Mouse (Mus musculus) liver, embryonic 11.5 days (tissue): ENCODE measurements around the gene Oaz1. TPM values are rescaled to one million over a fixed set of nuclear protein-coding genes. Genes with fewer than 3 reads are reported as not detected.
"Not testable (repeated sequence)": the region's sequence is repeated elsewhere in the genome, so short reads cannot be mapped to it uniquely, and the experiment has no call there.

Source experiments
- ATAC-seq: fragments of 200-750 bp; cut with Nextera tagmentation; replicated peaks from 2 replicates; pipeline ENCODE4 v1.8.0; 2017; ENCODE audit warnings: moderate number of reproducible peaks, mild to moderate bottlenecking, moderate TSS enrichment, moderate library complexity; ENCODE audit not compliant: low FRiP score
- DNase-seq: peaks from one replicate; pipeline ENCODE4 v3.0.0-alpha.2; 2017; ENCODE audit warnings: low spot score
- H3K27ac ChIP-seq: fragments of 300-500 bp; sonication (generic); 2 replicates; pipeline ENCODE4 v1.5.1; 2014; ENCODE audit warnings: mild to moderate bottlenecking, low read depth, low read length, control low read depth
- H3K27me3 ChIP-seq: fragments of 300-500 bp; sonication (generic); replicated peaks from 2 replicates; pipeline ENCODE4 v1.6.1; 2014; ENCODE audit warnings: low read length, mixed read lengths; ENCODE audit not compliant: control insufficient read depth, insufficient read depth
- H3K36me3 ChIP-seq: fragments of 300-500 bp; sonication (generic); 2 replicates; pipeline ENCODE4 v1.6.1; 2014; ENCODE audit warnings: mild to moderate bottlenecking, low read length, moderate library complexity, mixed read lengths; ENCODE audit not compliant: control insufficient read depth, insufficient read depth
- H3K4me1 ChIP-seq: fragments of 300-500 bp; sonication (generic); replicated peaks from 2 replicates; pipeline ENCODE4 v1.6.1; 2014; ENCODE audit warnings: low read length, mixed read lengths; ENCODE audit not compliant: control insufficient read depth, insufficient read depth
- H3K4me2 ChIP-seq: fragments of 300-500 bp; sonication (generic); 2 replicates; pipeline ENCODE4 v1.6.1; 2014; ENCODE audit warnings: mild to moderate bottlenecking, control low read depth, moderate library complexity
- H3K4me3 ChIP-seq: fragments of 300-500 bp; sonication (generic); 2 replicates; pipeline ENCODE4 v1.5.1; 2014; ENCODE audit warnings: low read depth, low read length, control low read depth
- H3K9ac ChIP-seq: fragments of 300-500 bp; sonication (generic); 2 replicates; pipeline ENCODE4 v1.6.1; 2014; ENCODE audit warnings: low read depth, low read length, control low read depth
- H3K9me3 ChIP-seq: fragments of 300-500 bp; sonication (generic); 2 replicates; pipeline ENCODE4 v1.6.1; 2016; ENCODE audit warnings: low read length, inconsistent platforms, mixed read lengths; ENCODE audit not compliant: control insufficient read depth
- WGBS: fragments of 180-500 bp; shearing (Covaris S2); extraction: QIAGEN DNeasy Blood & Tissue Kit; methylation state at CpG from one replicate; pipeline ENCODE4 v1.1.7; 2014; 5-methylcytosine and 5-hydroxymethylcytosine counted together
- polyA plus RNA-seq: library from polyadenylated mRNA; unstranded; fragments of >200 nt; fragmentation: Nextera tagmentation; extraction: Ambion mirVana; gene quantifications from 2 replicates; pipeline ENCODE4 v1.2.1, GENCODE M21; 2014

Gene Oaz1
- polyA plus RNA-seq, 1 experiment from 2014 or later, result 1,800 TPM

GRCm38 (mm10) chr10:80823847-80824643 is 2.4 kb upstream of the Oaz1 start:
- no peak for ATAC-seq
- WGBS, result 60% methylated on average over 8 of the region's 8 CpGs
- DNase-seq, result no peak
- no peak overlapping the region for H3K4me3 ChIP-seq
- H3K4me2 ChIP-seq, result peak overlapping the region; percentile 17
- peak overlapping the region; percentile 49; the same call in 1 of the 2 replicates for H3K27ac ChIP-seq
- no peak overlapping the region for H3K9ac ChIP-seq
- H3K27me3 ChIP-seq, result no peaks in the 10 kb centered on the region
- H3K4me1 ChIP-seq, result peaks cover 32% of the 10 kb centered on the region
- peaks cover 3% of the 10 kb centered on the region; the same call in 1 of the 2 replicates for H3K36me3 ChIP-seq
- no peaks in the 10 kb centered on the region for H3K9me3 ChIP-seq

GRCm38 (mm10) chr10:80824827-80825226 is 1.6 kb upstream of the Oaz1 start:
- H3K27ac ChIP-seq, result no peak overlapping the region
- ATAC-seq (no peak), DNase-seq (no peak)
- no peaks in the 10 kb centered on the region for H3K27me3 ChIP-seq
- peaks cover 32% of the 10 kb centered on the region for H3K4me1 ChIP-seq
- no peaks in the 10 kb centered on the region for H3K9me3 ChIP-seq
- WGBS, result 56% methylated on average over 2 of the region's 2 CpGs
- H3K36me3 ChIP-seq, result peaks cover 11% of the 10 kb centered on the region
- no peak overlapping the region for H3K9ac ChIP-seq
- no peak overlapping the region for H3K4me3 ChIP-seq
- peak overlapping the region; percentile 2; the same call in 1 of the 2 replicates for H3K4me2 ChIP-seq

DNA sequence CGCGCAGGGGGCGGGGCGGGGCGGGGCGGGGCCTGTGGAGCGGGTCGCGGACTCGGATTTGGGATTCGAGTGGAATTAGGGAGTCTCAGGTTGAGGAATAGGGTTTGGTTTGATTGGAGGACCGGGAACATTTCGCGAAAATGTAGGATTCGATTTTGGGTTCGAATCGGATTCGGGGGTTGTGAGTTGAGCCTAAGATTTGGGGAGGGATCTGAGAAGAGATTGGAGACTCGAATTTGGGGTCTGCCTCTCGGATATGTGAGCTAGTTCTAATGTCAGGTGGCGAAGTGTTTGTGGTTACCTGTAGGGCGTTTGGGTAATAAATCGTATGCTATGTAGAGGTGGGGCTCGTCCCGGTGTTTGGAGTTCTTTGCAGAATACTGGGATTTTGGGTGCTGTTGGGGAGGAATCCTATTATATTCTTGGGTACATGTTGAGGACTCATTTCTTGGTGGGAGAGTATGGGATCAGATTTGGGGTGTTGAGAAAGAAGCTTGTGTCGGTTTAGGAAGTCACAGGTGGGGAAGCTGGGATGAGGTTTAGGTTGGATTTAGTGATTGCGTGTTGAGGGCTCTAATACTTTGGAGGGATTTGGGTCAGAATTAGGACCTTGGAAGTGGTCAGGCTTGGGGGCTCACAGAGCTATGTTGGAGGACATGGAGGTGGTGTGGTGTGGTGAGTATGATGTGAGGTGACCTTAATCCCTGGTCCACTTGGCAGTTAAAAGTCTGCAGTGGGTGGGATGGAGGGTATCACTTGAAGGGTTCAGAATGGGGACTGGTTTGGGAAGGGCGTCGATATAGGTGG is 810 bp downstream of the Oaz1 start:
- Histone ChIP-seq H3K36me3 (peaks cover 12% of the 10 kb centered on the region), H3K9me3 (no peaks in the 10 kb centered on the region), H3K9ac (peak overlapping the region; percentile 85), H3K27ac (peak overlapping the region; percentile 87), H3K4me1 (peaks cover 50% of the 10 kb centered on the region), H3K4me3 (peak overlapping the region; percentile 69), H3K4me2 (peak overlapping the region; percentile 100), H3K27me3 (peaks cover under 1% of the 10 kb centered on the region; the same call in 1 of the 2 replicates)
- whole genome bisulfite sequencing, result 7% methylated on average over 28 of the region's 29 CpGs
- no peak for ATAC-seq
- DNase-seq, result no peak

DNA sequence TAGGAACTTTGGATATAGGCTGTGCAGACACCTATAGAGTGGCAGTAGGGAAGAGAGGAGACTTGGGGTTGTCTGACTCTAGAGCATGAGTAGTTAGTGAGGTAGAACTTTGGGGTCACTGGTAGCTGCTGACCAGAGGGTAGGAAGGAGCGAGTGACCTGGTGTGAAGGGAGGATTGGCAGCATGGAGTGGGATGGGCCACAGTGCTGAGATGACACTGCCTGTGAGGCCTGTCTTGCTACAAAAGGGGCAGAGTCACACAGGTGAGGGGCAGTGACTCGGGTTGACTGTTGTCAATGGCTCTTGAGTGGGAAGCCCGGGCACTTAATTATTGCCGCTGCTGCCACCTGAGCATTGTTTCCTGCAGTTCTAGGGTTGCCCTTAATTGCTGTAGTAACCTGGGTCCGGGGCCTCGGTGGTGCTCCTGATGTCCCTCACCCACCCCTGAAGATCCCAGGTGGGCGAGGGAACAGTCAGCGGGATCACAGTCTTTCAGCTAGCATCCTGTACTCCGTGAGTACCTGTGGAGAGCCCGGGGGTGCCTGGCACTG is 1.5 kb downstream of the Oaz1 start:
- peak overlapping the region; percentile 69 for H3K4me3 ChIP-seq
- H3K4me2 ChIP-seq, result peak overlapping the region; percentile 100
- H3K4me1 ChIP-seq, result peaks cover 50% of the 10 kb centered on the region
- DNase-seq, result no peak
- H3K9me3 ChIP-seq, result no peaks in the 10 kb centered on the region
- WGBS, result 75% methylated on average over 10 of the region's 10 CpGs
- ATAC-seq, result no peak
- H3K9ac ChIP-seq, result peak overlapping the region; percentile 85
- peaks cover 12% of the 10 kb centered on the region for H3K36me3 ChIP-seq
- peaks cover 4% of the 10 kb centered on the region for H3K27me3 ChIP-seq
- H3K27ac ChIP-seq, result no peak overlapping the region

- H3K27ac ChIP-seq, DNase-seq, ATAC-seq, H3K9ac ChIP-seq, H3K9me3 ChIP-seq: not testable (repeated sequence)
- peaks cover 11% of the 10 kb centered on the region for H3K27me3 ChIP-seq
- H3K4me2 ChIP-seq, result peak overlapping the region; percentile 100
- H3K4me3 ChIP-seq, result peak overlapping the region; percentile 69
- 82% methylated on average over 8 of the region's 9 CpGs for WGBS
- H3K4me1 ChIP-seq, result peaks cover 50% of the 10 kb centered on the region
- H3K36me3 ChIP-seq, result peaks cover 12% of the 10 kb centered on the region
Observed at GRCm38 (mm10) chr10:80828587-80828986, 2.1 kb downstream of the Oaz1 start.

DNA sequence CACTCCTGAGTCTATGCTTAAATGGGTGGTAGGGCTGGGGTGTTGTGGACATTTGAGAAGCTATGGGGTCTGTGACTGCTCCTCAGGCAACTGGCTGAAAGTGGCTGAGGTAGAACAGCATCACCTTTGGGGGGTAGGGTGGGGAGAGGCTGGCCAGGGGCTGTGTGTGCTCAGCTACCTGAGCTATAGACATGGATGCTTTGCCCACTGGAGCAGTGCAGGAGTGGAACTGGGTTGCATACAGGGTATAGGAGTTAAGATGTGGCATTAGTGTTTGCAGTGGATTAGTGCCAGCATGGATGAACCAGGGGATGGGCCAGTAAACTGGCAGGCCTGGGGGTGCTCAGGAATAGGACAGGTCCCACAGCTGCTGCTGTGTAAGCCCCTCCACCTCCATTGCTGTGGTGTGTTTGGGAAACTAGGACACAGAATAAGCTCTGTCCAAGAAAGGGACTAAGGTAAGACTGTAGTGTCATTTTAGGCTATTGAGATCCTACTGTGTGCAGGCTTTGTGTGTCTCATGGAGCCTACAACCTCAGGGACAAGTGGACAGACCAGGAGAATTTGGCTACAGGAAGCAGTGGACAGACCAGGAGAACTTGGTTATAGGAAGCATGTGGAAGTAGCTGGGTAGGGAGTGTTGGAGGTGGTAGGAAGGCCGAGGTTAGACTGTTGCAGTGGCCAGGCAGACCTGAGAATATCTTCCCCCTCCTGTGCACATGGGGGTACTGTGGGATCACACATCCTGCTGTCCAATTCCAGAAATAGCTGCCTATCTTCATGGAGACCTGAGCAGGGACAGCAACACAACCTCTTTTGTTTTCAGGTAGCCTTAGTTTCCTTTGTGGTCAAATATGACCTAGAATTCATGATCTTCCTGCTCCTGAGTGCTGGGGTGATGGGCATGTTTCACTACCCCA is 3.2 kb downstream of the Oaz1 start:
- peaks cover 12% of the 10 kb centered on the region for H3K36me3 ChIP-seq
- H3K27me3 ChIP-seq, result peaks cover 21% of the 10 kb centered on the region
- H3K4me1 ChIP-seq, result peaks cover 40% of the 10 kb centered on the region
- H3K9ac ChIP-seq, result no peak overlapping the region
- 55% methylated on average over 1 of the region's 1 CpGs for WGBS
- ATAC-seq, result no peak
- no peak for DNase-seq
- H3K27ac ChIP-seq, result peak overlapping the region; percentile 38
- H3K4me3 ChIP-seq, result peak overlapping the region; percentile 20; the same call in 1 of the 2 replicates
- no peaks in the 10 kb centered on the region for H3K9me3 ChIP-seq
- peak overlapping the region; percentile 20 for H3K4me2 ChIP-seq

DNA sequence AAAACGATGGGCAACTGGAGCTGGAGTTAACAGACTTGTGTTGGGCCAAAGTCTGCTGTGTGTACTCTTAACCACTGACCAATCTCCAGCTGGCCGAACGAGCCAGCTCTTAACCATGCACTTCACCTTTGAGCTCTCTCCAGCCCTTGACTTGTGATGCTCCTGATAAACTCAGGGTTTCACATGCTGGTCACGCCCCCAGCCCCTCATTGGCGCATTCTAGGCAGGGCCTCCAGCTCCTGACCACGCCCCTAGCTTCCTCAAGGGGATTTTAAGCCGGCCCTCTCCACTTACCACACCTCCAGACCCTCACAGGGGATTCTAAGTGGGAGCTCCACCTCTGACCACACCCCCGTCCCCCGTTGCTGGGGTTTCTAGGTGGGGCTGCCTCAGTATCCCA is 4.7 kb downstream of the Oaz1 start:
- Histone ChIP-seq H3K4me2 (peak overlapping the region; percentile 30), H3K9ac (no peak overlapping the region), H3K9me3 (no peaks in the 10 kb centered on the region), H3K4me3 (no peak overlapping the region), H3K27me3 (peaks cover 36% of the 10 kb centered on the region), H3K36me3 (peaks cover 12% of the 10 kb centered on the region), H3K27ac (peak overlapping the region; percentile 52), H3K4me1 (peaks cover 40% of the 10 kb centered on the region)
- WGBS, result 3% methylated on average over 9 of the region's 9 CpGs
- peak; percentile 16; the same call in 1 of the 2 replicates for ATAC-seq
- peak; percentile 63 for DNase-seq

DNA sequence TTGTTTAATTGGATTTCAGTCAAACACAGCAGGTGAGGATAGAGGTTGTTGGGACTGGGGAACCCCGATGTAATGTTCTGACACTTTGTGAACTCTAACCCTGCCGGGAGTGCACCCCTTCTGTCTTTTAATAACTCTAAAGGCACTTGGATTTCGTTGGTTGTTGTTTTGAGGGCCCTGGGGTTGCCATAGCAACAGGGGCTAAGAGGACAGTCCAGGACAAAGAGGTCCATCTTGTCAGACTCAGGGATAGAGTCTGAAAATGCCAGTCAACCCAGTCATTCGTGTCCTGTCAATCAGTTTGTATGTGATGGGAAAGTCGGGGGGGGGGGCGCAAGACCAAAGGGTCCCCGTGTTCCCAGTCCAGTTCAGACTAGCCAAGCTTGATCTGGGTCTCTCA is 6.4 kb downstream of the Oaz1 start:
- Histone ChIP-seq H3K9ac (no peak overlapping the region), H3K27ac (no peak overlapping the region), H3K36me3 (peaks cover 12% of the 10 kb centered on the region), H3K4me1 (peaks cover 34% of the 10 kb centered on the region), H3K27me3 (peaks cover 51% of the 10 kb centered on the region), H3K4me3 (no peak overlapping the region), H3K9me3 (no peaks in the 10 kb centered on the region), H3K4me2 (no peak overlapping the region)
- DNase-seq, result no peak
- ATAC-seq, result no peak
- WGBS, result 75% methylated on average over 7 of the region's 7 CpGs
